Mouse (Mus musculus): Measurements from ENCODE around the gene Gm49358.

GRCm38 (mm10) chr10:86772231-86772631 is 8.5 kb downstream of the Gm49358 start:
- TF ChIP-seq CTCF (conservative IDR thresholded peaks at IDR 0.05; ENCODE audit: low read length) (no peak), NANOG (IDR thresholded peaks at IDR 0.05; ENCODE audit: borderline replicate concordance, low read length) (no peak), POU5F1 (IDR thresholded peaks at IDR 0.05; ENCODE audit: borderline replicate concordance, low read length) (no peak)

All from E14TG2a.4 (cell line).